Mouse (Mus musculus): ENCODE measurements around the gene Nf2. TPM values are rescaled to one million over a fixed set of nuclear protein-coding genes. Genes with fewer than 3 reads are reported as not detected.

The Nf2 gene
- polyA plus RNA-seq (2012; fragmentation: generic; extraction: Trizol) = 51.1 TPM

- peak within 1 kb of the TSS; percentile 93 for H3K4me2 ChIP-seq (ENCODE audit: low read depth)
- TF ChIP-seq POLR2AphosphoS2 (IDR thresholded peaks at IDR 0.05; ENCODE audit: insufficient read length, low read depth) (peak; percentile 90), MYOD1 (IDR thresholded peaks at IDR 0.05; ENCODE audit: control insufficient read depth in 1 of 3, insufficient read length in 2 of 3, low read depth in 2 of 3) (no peak), POLR2A (IDR thresholded peaks at IDR 0.05; ENCODE audit: insufficient read length, low read depth) (peak; percentile 85), SRF (IDR thresholded peaks at IDR 0.05; ENCODE audit: control insufficient read depth, insufficient read length, low read depth) (peak; percentile 26), TCF12 (IDR thresholded peaks at IDR 0.05; ENCODE audit: insufficient read depth, poor library complexity, severe bottlenecking) (no peak), CEBPB (IDR thresholded peaks at IDR 0.05; ENCODE audit: insufficient read depth, poor library complexity, severe bottlenecking) (no peak), E2F4 (IDR thresholded peaks at IDR 0.05; ENCODE audit: insufficient read depth) (no peak)
- no peaks in the 10 kb centered on the region for H3K27me3 ChIP-seq (ENCODE audit: control insufficient read depth, insufficient read depth, insufficient read length)
- H3K36me3 ChIP-seq (ENCODE audit: control insufficient read depth, insufficient read depth) = no peaks in the 10 kb centered on the region
- H3K4me3 ChIP-seq = peak within 1 kb of the TSS; percentile 81
- peaks cover 40% of the 10 kb centered on the region for H3K79me2 ChIP-seq (ENCODE audit: control insufficient read depth, insufficient read depth)
- peak within 1 kb of the TSS; percentile 93 for H3ac ChIP-seq (ENCODE audit: control insufficient read depth, insufficient read length)
Observed at GRCm38 (mm10) chr11:4849258-4849943, at the start of gene Nf2. TSS of gene Nf2 (minus strand) at chr11:4849536.

- H3K27me3 ChIP-seq (ENCODE audit: control insufficient read depth, insufficient read depth, insufficient read length) = no peaks in the 10 kb centered on the region
- peak within 1 kb of the TSS; percentile 83 for H3K4me3 ChIP-seq
- no peaks in the 10 kb centered on the region for H3K36me3 ChIP-seq (ENCODE audit: control insufficient read depth, insufficient read depth)
- H3ac ChIP-seq (ENCODE audit: control insufficient read depth, insufficient read length) = peak within 1 kb of the TSS; percentile 85
- peak within 1 kb of the TSS; percentile 97 for H3K4me2 ChIP-seq (ENCODE audit: low read depth)
- H3K79me2 ChIP-seq (ENCODE audit: control insufficient read depth, insufficient read depth) = peaks cover 21% of the 10 kb centered on the region
- TF ChIP-seq POLR2A (IDR thresholded peaks at IDR 0.05; ENCODE audit: insufficient read length, low read depth) (peak; percentile 94), POLR2AphosphoS2 (IDR thresholded peaks at IDR 0.05; ENCODE audit: insufficient read length, low read depth) (peak; percentile 85), USF1 (IDR thresholded peaks at IDR 0.05; ENCODE audit: low read depth) (no peak), CEBPB (IDR thresholded peaks at IDR 0.05; ENCODE audit: insufficient read depth, poor library complexity, severe bottlenecking) (no peak), MYOG (IDR thresholded peaks at IDR 0.05; ENCODE audit: control insufficient read depth in 1 of 3, insufficient read depth in 1 of 3, insufficient read length in 2 of 3, low read depth in 2 of 3) (no peak)
Observed at GRCm38 (mm10) chr11:4894848-4895816, 45.8 kb upstream of the Nf2 start, which contains the start of gene Thoc5. TSS of gene Thoc5 (plus strand) at chr11:4895320.

GRCm38 (mm10) chr11:4886987-4887386 is 37.7 kb upstream of the Nf2 start:
- Histone ChIP-seq H3ac (ENCODE audit: control insufficient read depth, insufficient read length) (no peak overlapping the region), H3K36me3 (ENCODE audit: control insufficient read depth, insufficient read depth) (no peaks in the 10 kb centered on the region), H3K79me2 (ENCODE audit: control insufficient read depth, insufficient read depth) (no peaks in the 10 kb centered on the region), H3K27me3 (ENCODE audit: control insufficient read depth, insufficient read depth, insufficient read length) (no peaks in the 10 kb centered on the region), H3K4me3 (no peak overlapping the region), H3K4me2 (ENCODE audit: low read depth) (no peak overlapping the region)
- TF ChIP-seq MYOD1 (IDR thresholded peaks at IDR 0.05; ENCODE audit: control insufficient read depth in 1 of 3, insufficient read length in 2 of 3, low read depth in 2 of 3) = no peak
- TF ChIP-seq TCF3 (IDR thresholded peaks at IDR 0.05; ENCODE audit: insufficient read length, low read depth) = no peak
- no peak for TF ChIP-seq MAX (IDR thresholded peaks at IDR 0.05; ENCODE audit: low read depth)
- TF ChIP-seq CEBPB (IDR thresholded peaks at IDR 0.05; ENCODE audit: insufficient read depth, poor library complexity, severe bottlenecking) = no peak
- TF ChIP-seq MYOG (IDR thresholded peaks at IDR 0.05; ENCODE audit: control insufficient read depth in 1 of 3, insufficient read depth in 1 of 3, insufficient read length in 2 of 3, low read depth in 2 of 3) = no peak
- TF ChIP-seq POLR2A (IDR thresholded peaks at IDR 0.05; ENCODE audit: insufficient read length, low read depth) = no peak
- no peak for TF ChIP-seq REST (IDR thresholded peaks at IDR 0.05; ENCODE audit: insufficient read depth, insufficient read length)
- TF ChIP-seq USF1 (IDR thresholded peaks at IDR 0.05; ENCODE audit: low read depth) = no peak
- TF ChIP-seq SRF (IDR thresholded peaks at IDR 0.05; ENCODE audit: control insufficient read depth, insufficient read length, low read depth) = no peak
- TF ChIP-seq E2F4 (IDR thresholded peaks at IDR 0.05; ENCODE audit: insufficient read depth) = no peak

GRCm38 (mm10) chr11:4885385-4885903 is 36.1 kb upstream of the Nf2 start:
- H3K79me2 ChIP-seq (ENCODE audit: control insufficient read depth, insufficient read depth) = no peaks in the 10 kb centered on the region
- TF ChIP-seq E2F4 (IDR thresholded peaks at IDR 0.05; ENCODE audit: insufficient read depth) = no peak
- TF ChIP-seq MYOG (IDR thresholded peaks at IDR 0.05; ENCODE audit: control insufficient read depth in 1 of 3, insufficient read depth in 1 of 3, insufficient read length in 2 of 3, low read depth in 2 of 3) = no peak
- TF ChIP-seq SRF (IDR thresholded peaks at IDR 0.05; ENCODE audit: control insufficient read depth, insufficient read length, low read depth) = no peak
- no peak for TF ChIP-seq USF1 (IDR thresholded peaks at IDR 0.05; ENCODE audit: low read depth)
- TF ChIP-seq POLR2AphosphoS2 (IDR thresholded peaks at IDR 0.05; ENCODE audit: insufficient read length, low read depth) = no peak
- TF ChIP-seq CEBPB (IDR thresholded peaks at IDR 0.05; ENCODE audit: insufficient read depth, poor library complexity, severe bottlenecking) = no peak
- no peak for TF ChIP-seq POLR2A (IDR thresholded peaks at IDR 0.05; ENCODE audit: insufficient read length, low read depth)
- TF ChIP-seq TCF12 (IDR thresholded peaks at IDR 0.05; ENCODE audit: insufficient read depth, poor library complexity, severe bottlenecking) = no peak
- TF ChIP-seq MAX (IDR thresholded peaks at IDR 0.05; ENCODE audit: low read depth) = no peak
- TF ChIP-seq MYOD1 (IDR thresholded peaks at IDR 0.05; ENCODE audit: control insufficient read depth in 1 of 3, insufficient read length in 2 of 3, low read depth in 2 of 3) = no peak
- TF ChIP-seq TCF3 (IDR thresholded peaks at IDR 0.05; ENCODE audit: insufficient read length, low read depth) = no peak
- TF ChIP-seq REST (IDR thresholded peaks at IDR 0.05; ENCODE audit: insufficient read depth, insufficient read length) = no peak

More at GRCm38 (mm10) chr11:4885385-4885903, 36.1 kb upstream of the Nf2 start:
- H3K4me3 ChIP-seq = no peak overlapping the region
- H3ac ChIP-seq (ENCODE audit: control insufficient read depth, insufficient read length) = no peak overlapping the region
- no peaks in the 10 kb centered on the region for H3K36me3 ChIP-seq (ENCODE audit: control insufficient read depth, insufficient read depth)
- no peak overlapping the region for H3K4me2 ChIP-seq (ENCODE audit: low read depth)
- no peaks in the 10 kb centered on the region for H3K27me3 ChIP-seq (ENCODE audit: control insufficient read depth, insufficient read depth, insufficient read length)

Measured in myocyte (in vitro differentiated cells).